Mouse (Mus musculus) adrenal gland (tissue): Measurements from ENCODE around the gene Tiam2.

Source experiments
- intact Hi-C: fragments of 180-260 bp; cut with DNase I; formaldehyde crosslinking; loops from one replicate; pipeline ENCODE4 v1.15.1; 2025

Tiam2 gene

GRCm38 (mm10) chr17:3446191-3446950 is 120.0 kb downstream of the Tiam2 start:
- intact Hi-C loops: loop anchor here (2.0 to 5.0 kb wide), 3 partner anchors 56 to 174 kb away; no protein-coding TSS in a partner anchor

DNA sequence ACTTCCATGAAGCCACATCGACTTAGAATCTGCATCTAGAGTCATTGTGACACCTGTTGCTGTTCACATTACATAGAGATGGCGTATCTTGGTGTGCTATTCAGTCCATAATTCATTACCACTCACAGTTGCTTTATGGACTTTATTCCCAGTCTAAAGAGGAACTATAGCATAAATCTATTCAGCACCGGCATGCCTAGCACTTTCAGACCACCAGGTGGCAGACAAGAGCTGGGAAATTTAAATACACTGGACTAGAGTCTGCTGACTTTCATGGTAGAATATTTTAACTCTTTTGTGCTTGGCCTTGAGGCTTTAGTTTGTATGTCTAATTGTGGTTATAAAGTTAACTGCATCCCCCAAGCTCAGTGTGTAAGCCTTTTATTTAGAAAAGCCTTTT is 122.4 kb downstream of the Tiam2 start:
- intact Hi-C loops: loop anchor here (5.0 kb wide), 1 partner anchor 161 kb away; no protein-coding TSS in a partner anchor

GRCm38 (mm10) chr17:3451077-3451476 is 124.7 kb downstream of the Tiam2 start:
- intact Hi-C loops: no loop called here

- intact Hi-C loops: no loop called here
Measured at GRCm38 (mm10) chr17:3452571-3453311, 126.4 kb downstream of the Tiam2 start.

GRCm38 (mm10) chr17:3453946-3454345 is 127.6 kb downstream of the Tiam2 start:
- intact Hi-C loops: no loop called here

GRCm38 (mm10) chr17:3454850-3455249 is 128.5 kb downstream of the Tiam2 start:
- intact Hi-C loops: no loop called here

GRCm38 (mm10) chr17:3457914-3458681 is 131.7 kb downstream of the Tiam2 start:
- intact Hi-C loops: no loop called here

- intact Hi-C loops: no loop called here
Measured at GRCm38 (mm10) chr17:3465861-3466260, 139.5 kb downstream of the Tiam2 start.

GRCm38 (mm10) chr17:3466681-3467080 is 140.3 kb downstream of the Tiam2 start:
- intact Hi-C loops: no loop called here

DNA sequence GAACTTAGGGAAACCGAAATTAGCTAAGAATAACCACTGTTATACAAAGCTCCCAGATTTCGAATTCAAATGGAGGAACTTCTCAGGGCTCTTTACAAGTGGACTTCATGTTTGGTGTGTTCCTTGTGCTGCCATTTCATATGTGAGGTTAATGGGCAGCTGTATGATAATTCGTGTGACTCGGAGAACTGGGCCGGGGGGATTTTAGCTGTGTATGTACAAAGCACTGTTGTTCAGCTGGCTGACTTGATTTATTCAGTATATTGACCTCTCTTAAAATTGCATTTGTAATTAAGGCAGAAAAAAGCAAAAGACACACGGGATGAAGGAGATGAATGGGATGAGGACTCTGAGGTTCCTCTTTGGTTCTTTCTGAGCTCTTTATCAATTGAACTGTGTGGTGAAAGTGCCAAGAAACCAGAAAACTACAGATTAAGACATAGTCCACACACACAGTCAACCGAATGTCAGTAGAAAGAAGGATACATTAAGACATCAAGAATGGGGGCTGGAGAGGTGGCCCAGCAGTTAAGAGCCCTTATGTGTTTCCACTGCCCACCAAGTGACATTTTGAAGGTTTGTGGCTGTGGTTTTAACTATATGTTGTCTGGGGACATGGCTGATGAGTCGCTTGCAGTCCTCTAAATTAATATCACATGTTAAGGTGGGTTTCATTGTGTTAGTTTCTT is 141.4 kb downstream of the Tiam2 start:
- intact Hi-C loops: no loop called here

DNA sequence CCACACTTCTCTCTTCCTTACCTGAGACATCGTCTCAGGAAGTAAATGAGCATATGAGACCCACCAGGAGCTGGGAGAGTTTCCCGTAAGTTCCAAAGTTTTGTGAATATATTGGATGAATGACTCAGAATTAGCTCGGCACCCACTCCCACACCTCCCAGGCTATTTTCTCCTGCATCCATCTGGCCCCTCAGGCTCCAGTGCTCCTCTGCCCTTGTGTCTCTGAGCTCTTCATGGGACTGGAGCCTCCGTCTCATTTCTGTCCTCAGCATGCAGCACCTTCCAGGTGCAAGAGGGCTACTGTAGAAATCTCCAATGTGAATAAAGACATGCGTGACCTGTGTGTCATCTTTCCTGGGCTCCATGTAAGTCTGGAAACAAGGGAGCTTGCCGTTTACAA is 145.6 kb downstream of the Tiam2 start:
- intact Hi-C loops: no loop called here

DNA sequence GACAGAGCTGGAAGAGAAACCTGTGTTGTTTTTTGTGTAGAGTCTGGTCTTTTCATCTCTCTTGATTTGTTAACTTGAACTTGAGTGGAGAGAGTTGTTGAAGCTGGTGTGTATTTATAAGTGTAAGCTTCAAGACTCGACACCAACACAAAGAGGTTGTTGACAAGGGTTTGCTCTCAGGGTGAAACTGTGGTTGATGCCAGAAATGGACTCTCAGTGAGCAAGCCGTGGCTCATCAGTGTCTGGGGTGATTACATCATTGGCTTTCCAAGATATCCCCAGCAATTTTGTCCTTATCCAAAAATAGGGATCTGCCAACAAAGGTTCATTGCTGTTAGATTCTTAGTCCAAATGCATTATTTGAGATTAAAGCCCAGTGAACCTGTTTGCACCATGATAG is 150.2 kb downstream of the Tiam2 start:
- intact Hi-C loops: no loop called here

DNA sequence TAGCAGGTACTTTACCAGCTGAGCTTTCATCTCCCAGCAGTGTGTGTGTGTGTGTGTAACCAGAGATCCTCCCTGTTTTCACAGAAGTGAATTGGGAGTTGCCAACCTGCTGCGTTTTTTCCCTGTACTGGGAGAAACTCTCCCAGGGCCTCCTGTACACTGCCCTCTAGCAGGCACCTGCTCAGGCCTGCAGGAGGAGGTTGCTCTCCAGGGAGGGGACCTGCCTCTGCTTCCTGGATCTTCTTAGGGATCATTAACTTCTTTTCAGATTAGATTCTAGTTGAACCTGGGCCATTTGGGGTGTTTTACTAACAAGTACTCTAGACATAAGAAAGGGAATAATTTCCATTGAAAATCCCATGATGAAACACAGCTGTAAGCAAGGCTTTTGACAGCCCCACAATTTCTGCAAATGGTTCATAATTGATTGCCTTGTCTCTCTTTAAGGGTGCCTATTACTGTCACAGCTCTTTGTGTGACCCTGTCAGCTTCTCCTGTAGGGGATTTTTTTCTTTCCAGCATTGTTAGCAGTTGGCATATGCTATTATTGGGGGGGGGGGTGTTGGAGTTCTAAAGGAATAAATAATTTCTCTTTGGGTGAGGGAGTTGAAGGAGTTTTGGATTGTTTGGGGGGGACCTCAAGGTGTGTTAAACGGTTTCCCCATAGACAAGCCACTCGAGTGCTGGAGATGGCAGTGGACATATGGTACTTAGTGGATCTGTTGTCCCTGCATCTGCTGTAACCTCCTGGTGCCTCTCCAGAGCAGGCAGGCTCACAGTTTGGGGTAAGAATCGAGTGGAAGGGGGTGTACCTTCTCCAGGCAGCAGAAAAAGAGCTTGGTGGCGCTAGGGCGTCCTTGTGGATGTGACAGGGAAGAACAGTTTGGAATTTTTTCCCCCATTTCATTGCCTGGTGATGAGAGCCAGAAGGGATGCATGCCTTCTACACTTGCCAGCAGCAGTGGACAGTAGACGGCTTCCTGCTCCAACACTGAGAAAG is 155.5 kb downstream of the Tiam2 start:
- intact Hi-C loops: no loop called here

GRCm38 (mm10) chr17:3483091-3483490 is 156.7 kb downstream of the Tiam2 start:
- intact Hi-C loops: no loop called here

GRCm38 (mm10) chr17:3485851-3486250 is 159.5 kb downstream of the Tiam2 start:
- intact Hi-C loops: no loop called here

GRCm38 (mm10) chr17:3487211-3487610 is 160.8 kb downstream of the Tiam2 start:
- intact Hi-C loops: no loop called here

DNA sequence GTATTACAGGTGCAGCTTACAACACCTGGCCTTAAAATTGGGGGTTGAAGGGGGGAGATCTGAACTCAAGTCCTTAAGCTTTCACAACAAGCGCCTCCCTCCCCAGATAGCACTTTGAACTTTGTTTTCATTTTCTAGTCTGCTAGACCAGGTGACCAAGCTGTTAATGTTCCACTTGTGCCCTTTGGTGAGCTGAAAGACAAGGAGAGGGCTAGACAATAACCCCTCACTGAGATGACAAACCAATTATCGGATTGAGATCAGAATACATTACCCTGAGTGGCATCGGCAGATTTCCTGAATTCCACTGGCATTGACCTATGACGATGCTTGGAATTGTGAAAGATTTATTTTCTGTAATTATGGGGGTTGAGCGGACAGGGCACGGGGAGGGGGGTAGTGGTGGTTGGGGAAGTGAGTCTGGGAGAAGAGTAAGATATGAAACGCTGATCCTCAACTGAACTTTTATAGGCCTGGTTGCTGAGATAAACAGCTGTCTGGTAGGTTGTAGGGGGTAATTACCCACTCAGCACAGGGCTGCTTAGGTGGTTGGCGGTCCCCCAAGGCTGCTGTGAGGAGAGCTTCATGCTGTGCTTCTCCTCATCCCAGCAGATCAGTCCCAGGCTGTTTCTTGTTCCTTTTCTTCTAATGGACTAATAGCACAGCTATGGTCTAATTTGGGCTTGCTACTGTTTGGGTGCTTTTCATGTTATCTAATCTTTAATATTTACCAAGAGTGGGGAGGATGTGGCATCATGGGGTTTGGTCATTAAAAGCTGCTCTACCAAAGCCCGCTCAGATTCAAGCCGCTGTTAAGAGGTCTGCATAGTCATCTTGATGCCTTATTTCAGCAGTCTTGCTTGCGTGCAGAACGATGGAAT is 161.6 kb downstream of the Tiam2 start:
- intact Hi-C loops: no loop called here

- intact Hi-C loops: no loop called here
Measured at GRCm38 (mm10) chr17:3490216-3490895, 164.0 kb downstream of the Tiam2 start.
